Mouse (Mus musculus): ENCODE measurements around the gene Tgfb1. TPM values are rescaled to one million over a fixed set of nuclear protein-coding genes. Genes with fewer than 3 reads are reported as not detected.

The Tgfb1 gene
- total RNA-seq (2023), result 123 TPM

GRCm38 (mm10) chr7:25686680-25687531 is at the start of gene Tgfb1:
Gene Tgfb1 (plus strand): TSS chr7:25687002.

DNA sequence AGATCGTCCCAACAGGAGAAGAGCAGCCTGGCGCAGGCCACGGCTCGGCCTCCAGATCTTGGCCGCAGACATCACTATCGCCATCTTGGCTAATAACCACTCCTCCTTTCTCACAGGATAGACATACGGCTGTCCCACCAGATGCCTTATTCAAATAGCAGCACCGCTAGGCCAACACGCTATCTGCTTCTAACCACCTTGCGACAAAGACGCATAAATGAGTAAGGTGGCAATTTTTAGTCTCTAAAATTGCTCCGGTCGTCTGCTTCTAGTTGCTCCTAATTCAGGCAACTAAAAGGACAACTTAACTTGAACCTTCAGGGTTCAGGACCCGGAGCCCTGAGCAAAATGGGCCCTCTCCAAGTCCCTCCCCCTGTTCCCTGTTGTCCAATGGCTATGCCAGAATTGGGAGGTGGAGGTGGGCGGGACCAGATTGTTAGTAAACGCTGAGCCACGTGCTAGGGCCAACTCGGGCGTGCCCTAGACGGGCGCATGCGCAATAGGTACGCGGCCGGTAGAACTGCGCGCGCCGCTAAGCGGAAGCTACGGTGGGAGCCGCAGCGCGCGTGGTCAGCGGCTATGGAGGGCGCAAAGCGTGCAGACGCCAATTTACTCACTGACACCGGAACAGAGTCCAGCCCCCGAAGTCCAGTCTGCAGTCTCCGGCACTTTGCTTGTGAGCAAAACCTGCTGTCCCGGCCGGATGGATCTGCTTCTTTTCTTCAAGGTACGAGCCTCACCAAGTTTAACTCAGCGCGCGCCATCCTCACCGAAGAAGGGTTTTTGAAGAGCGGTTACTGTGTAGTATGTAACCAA is 27.9 kb upstream of the Tgfb1 start, which contains the start of the genes Bckdha and Exosc5:
Bckdha (minus strand) TSS at position 325 of the 816 bp plus-strand sequence.
Exosc5 (plus strand) TSS at position 508 of the 816 bp plus-strand sequence.

DNA sequence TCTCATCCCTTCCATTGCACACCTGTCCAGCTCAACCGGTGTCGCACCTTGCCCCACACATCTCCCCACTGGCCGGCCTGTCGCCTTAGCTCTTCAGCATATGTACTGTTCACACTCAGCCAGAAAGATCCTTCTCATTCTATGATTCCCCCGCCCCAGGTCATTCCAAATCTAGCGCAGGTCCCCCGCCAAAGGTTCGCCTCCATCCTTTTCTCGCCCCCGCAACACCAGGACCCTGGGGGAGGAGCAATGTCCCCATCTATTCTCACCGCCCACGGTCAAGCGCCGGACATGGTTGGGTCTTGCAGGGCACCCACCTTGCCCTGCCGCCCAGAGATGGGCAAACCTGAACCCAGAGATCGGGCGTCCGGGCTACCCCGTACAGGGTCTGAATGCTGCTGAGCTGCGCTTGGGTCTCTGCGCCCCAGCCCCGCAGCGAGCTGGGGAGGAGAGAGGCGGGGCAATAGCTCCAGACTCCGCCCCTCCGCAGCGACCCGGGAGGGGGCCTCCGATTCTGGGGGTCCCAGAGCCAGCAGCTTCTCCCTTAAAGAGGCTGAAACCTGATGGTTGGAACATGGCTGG is 12.0 kb upstream of the Tgfb1 start, which contains the start of gene Tmem91:
Tmem91 (minus strand) TSS at position 448 of the 582 bp plus-strand sequence.

GRCm38 (mm10) chr7:25680514-25681258 is 6.1 kb upstream of the Tgfb1 start, which contains the start of gene B9d2:
Gene B9d2 (plus strand): TSS chr7:25680780.

GRCm38 (mm10) chr7:25718788-25719417 is 32.1 kb downstream of the Tgfb1 start, which contains the start of gene Ccdc97:
Gene Ccdc97 (minus strand): TSS chr7:25719088.

Other genes with a start within 250 kb of the Tgfb1 start
- 4.8 TPM for gene Ceacam1, start 209.4 kb upstream of the Tgfb1 start, total RNA-seq (2023)
- 0.67 TPM for gene Ceacam2, start 147.1 kb upstream of the Tgfb1 start, total RNA-seq (2023)
- gene Erich4, start 71.1 kb upstream of the Tgfb1 start, total RNA-seq (2023), result not detected
- gene Dmac2, start 67.6 kb upstream of the Tgfb1 start, total RNA-seq (2023), result 72.9 TPM
- 2.9 TPM for gene B3gnt8, start 60.3 kb upstream of the Tgfb1 start, total RNA-seq (2023)
- 25.8 TPM for gene Bckdha, start 28.0 kb upstream of the Tgfb1 start, total RNA-seq (2023)
- 51.6 TPM for gene Exosc5, start 27.8 kb upstream of the Tgfb1 start, total RNA-seq (2023)
- not detected for gene Tmem91, start 11.8 kb upstream of the Tgfb1 start, total RNA-seq (2023)
- gene B9d2, start 6.2 kb upstream of the Tgfb1 start, total RNA-seq (2023), result 22.8 TPM
- gene Ccdc97, start 32.1 kb downstream of the Tgfb1 start, total RNA-seq (2023), result 87.8 TPM
- gene Hnrnpul1, start 67.8 kb downstream of the Tgfb1 start, total RNA-seq (2023), result 208 TPM
- gene Axl, start 101.7 kb downstream of the Tgfb1 start, total RNA-seq (2023), result 5.1 TPM
- 5.0 TPM for gene Cyp2s1, start 129.9 kb downstream of the Tgfb1 start, total RNA-seq (2023)
- not detected for gene Cyp2b10, start 210.6 kb downstream of the Tgfb1 start, total RNA-seq (2023)

Data from CD8-positive naive resting alpha-beta T cell, adult 57 days (primary cell).